Mouse (Mus musculus) MEL (cell line): ENCODE results near the gene Acbd7. TPM values are rescaled to one million over a fixed set of nuclear protein-coding genes. Genes with fewer than 3 reads are reported as not detected.

Source experiments
- DNase-seq: peaks from one replicate; pipeline ENCODE4 v3.0.0; 2011; ENCODE audit warnings: low read depth, low spot score
- H3K27ac ChIP-seq: 2 replicates; pipeline ENCODE4 v1.5.1; 2012; ENCODE audit warnings: low read depth, mild to moderate bottlenecking, control low read depth, low read length, moderate library complexity; ENCODE audit not compliant: control insufficient read depth
- H3K27me3 ChIP-seq, 2 experiments: fragments of 150-350 bp in 1 of 2; sonication (generic) in 1 of 2; 2 replicates each; pipeline ENCODE4 v1.6.1; 2012; ENCODE audit warnings: low read length in 2 of 2, mild to moderate bottlenecking in 2 of 2, improper control_type of control experiment in 1 of 2, moderate library complexity in 1 of 2; ENCODE audit not compliant: insufficient read depth in 2 of 2, control insufficient read depth in 1 of 2
- H3K36me3 ChIP-seq, 2 experiments: 2 replicates each; pipeline ENCODE4 v1.6.1; 2012 to 2014; ENCODE audit warnings: low read length in 2 of 2, improper control_type of control experiment in 1 of 2, inconsistent platforms in 1 of 2, mild to moderate bottlenecking in 1 of 2; ENCODE audit not compliant: insufficient read depth in 2 of 2, control insufficient read depth in 1 of 2
- H3K4me1 ChIP-seq, 2 experiments: fragments of 150-350 bp in 1 of 2; sonication (generic) in 1 of 2; 2 replicates each; pipeline ENCODE4 v1.6.1; 2012; ENCODE audit warnings: low read length in 2 of 2, improper control_type of control experiment in 1 of 2, mild to moderate bottlenecking in 1 of 2; ENCODE audit not compliant: insufficient read depth in 2 of 2, control insufficient read depth in 1 of 2
- H3K4me3 ChIP-seq, 2 experiments: fragments of 150-350 bp in 1 of 2; sonication (generic) in 1 of 2; 2 replicates each; pipeline ENCODE4 v1.5.1; 2012; ENCODE audit warnings: low read depth in 2 of 2, low read length in 2 of 2, mild to moderate bottlenecking in 2 of 2, moderate library complexity in 2 of 2, control low read depth in 1 of 2, improper control_type of control experiment in 1 of 2; ENCODE audit not compliant: control insufficient read depth in 1 of 2, insufficient read depth in 1 of 2
- H3K79me2 ChIP-seq: 2 replicates; pipeline ENCODE4 v1.6.1; 2012; ENCODE audit warnings: mild to moderate bottlenecking, low read length, moderate library complexity; ENCODE audit not compliant: control insufficient read depth, poor library complexity, insufficient read depth
- H3K9ac ChIP-seq: 2 replicates; pipeline ENCODE4 v1.6.1; 2012; ENCODE audit warnings: low read depth, mild to moderate bottlenecking, control low read depth, low read length, moderate library complexity; ENCODE audit not compliant: control insufficient read depth, poor library complexity, severe bottlenecking
- H3K9me3 ChIP-seq: fragments of 150-350 bp; sonication (generic); replicated peaks from 2 replicates; pipeline ENCODE4 v1.6.1; 2012; ENCODE audit warnings: mild to moderate bottlenecking, low read length, improper control_type of control experiment, moderate library complexity; ENCODE audit not compliant: insufficient read depth
- CHD2 ChIP-seq: IDR thresholded peaks from 2 replicates; pipeline ENCODE4 v1.6.1; 2011; ENCODE audit warnings: low read length, improper control_type of control experiment
- E2F4 ChIP-seq: IDR thresholded peaks from 2 replicates; pipeline ENCODE4 v1.6.1; 2011; ENCODE audit warnings: low read depth, low read length, improper control_type of control experiment, borderline replicate concordance
- EP300 ChIP-seq, 2 experiments: IDR thresholded peaks; 2 replicates each; pipeline ENCODE4 v1.6.1; 2011; ENCODE audit warnings: improper control_type of control experiment in 2 of 2, low read length in 2 of 2, low read depth in 1 of 2, mild to moderate bottlenecking in 1 of 2
- GABPA ChIP-seq: IDR thresholded peaks from 2 replicates; pipeline ENCODE4 v1.6.1; 2012; ENCODE audit warnings: low read depth, mild to moderate bottlenecking, inconsistent platforms, low read length, improper control_type of control experiment, moderate library complexity
- HCFC1 ChIP-seq: IDR thresholded peaks from 2 replicates; pipeline ENCODE4 v1.6.1; 2012; ENCODE audit warnings: low read depth, mild to moderate bottlenecking, inconsistent platforms, low read length, improper control_type of control experiment, moderate library complexity
- JUND ChIP-seq: IDR thresholded peaks from 2 replicates; pipeline ENCODE4 v1.6.1; 2011; ENCODE audit warnings: low read depth, mild to moderate bottlenecking, improper control_type of control experiment, low read length
- KAT2A ChIP-seq: conservative IDR thresholded peaks from 2 replicates; pipeline ENCODE4 v1.6.1; 2012; ENCODE audit warnings: low read depth, low read length, improper control_type of control experiment, inconsistent platforms
- MAFK ChIP-seq: IDR thresholded peaks from 2 replicates; pipeline ENCODE4 v1.6.1; 2011; ENCODE audit warnings: low read depth, mild to moderate bottlenecking, low read length, improper control_type of control experiment, borderline replicate concordance
- MAX ChIP-seq: IDR thresholded peaks from 2 replicates; pipeline ENCODE4 v1.6.1; 2011; ENCODE audit warnings: low read length, improper control_type of control experiment
- MEF2A ChIP-seq: IDR thresholded peaks from 2 replicates; pipeline ENCODE4 v1.6.1; 2014; ENCODE audit warnings: low read depth, mild to moderate bottlenecking, inconsistent platforms, low read length, improper control_type of control experiment; ENCODE audit not compliant: poor library complexity, insufficient replicate concordance, severe bottlenecking; ENCODE audit errors: extremely low read depth
- MYC ChIP-seq: IDR thresholded peaks from 2 replicates; pipeline ENCODE4 v1.6.1; 2011; ENCODE audit warnings: low read depth, mild to moderate bottlenecking, low read length, improper control_type of control experiment, moderate library complexity
- NELFE ChIP-seq: IDR thresholded peaks from 2 replicates; pipeline ENCODE4 v1.6.1; 2011; ENCODE audit warnings: low read depth, low read length, improper control_type of control experiment
- NRF1 ChIP-seq: IDR thresholded peaks from 2 replicates; pipeline ENCODE4 v1.6.1; 2014; ENCODE audit warnings: low read depth, mild to moderate bottlenecking, inconsistent platforms, low read length, improper control_type of control experiment, moderate library complexity; ENCODE audit not compliant: poor library complexity, insufficient read depth, severe bottlenecking
- POLR2AphosphoS2 ChIP-seq: IDR thresholded peaks from 2 replicates; pipeline ENCODE4 v1.6.1; 2011; ENCODE audit warnings: low read length, improper control_type of control experiment
- POLR2AphosphoS5 ChIP-seq: IDR thresholded peaks from 2 replicates; pipeline ENCODE4 v1.6.1; 2012; ENCODE audit warnings: low read depth, borderline replicate concordance, mild to moderate bottlenecking, inconsistent platforms, low read length, moderate library complexity, mixed read lengths
- RAD21 ChIP-seq: IDR thresholded peaks from 2 replicates; pipeline ENCODE4 v1.6.1; 2011; ENCODE audit warnings: mild to moderate bottlenecking, low read depth, low read length, improper control_type of control experiment
- SIN3A ChIP-seq: IDR thresholded peaks from 2 replicates; pipeline ENCODE4 v1.6.1; 2012; ENCODE audit warnings: low read length, improper control_type of control experiment, inconsistent platforms
- TCF12 ChIP-seq: IDR thresholded peaks from 2 replicates; pipeline ENCODE4 v1.6.1; 2014; ENCODE audit warnings: low read depth, mild to moderate bottlenecking, inconsistent platforms, low read length, improper control_type of control experiment, moderate library complexity
- UBTF ChIP-seq: IDR thresholded peaks from 2 replicates; pipeline ENCODE4 v1.6.1; 2012; ENCODE audit warnings: low read depth, mild to moderate bottlenecking, inconsistent platforms, low read length, improper control_type of control experiment, moderate library complexity, borderline replicate concordance; ENCODE audit not compliant: insufficient read depth
- polyA plus RNA-seq, 2 experiments: library from polyadenylated mRNA; stranded (reverse) in 1 of 2; unstranded in 1 of 2; fragments of >175 nt in 1 of 2; fragments of >200 nt in 1 of 2; gene quantifications; 2 replicates each; pipeline versions ENCODE4 v1.2.1 to v1.2.4; 2012; ENCODE audit warnings: low replicate concordance in 2 of 2, low read depth in 1 of 2; ENCODE audit not compliant: insufficient read length in 2 of 2, insufficient read depth in 1 of 2, missing spikeins in 1 of 2
- total RNA-seq: library from RNA; depleted of rRNA; stranded (reverse); fragments of 300-350 nt; gene quantifications from 2 replicates; pipeline ENCODE4 v1.2.3, GENCODE M21; 2012

Acbd7 gene
- total and polyA plus RNA-seq, 3 experiments: 2.9 to 3.7 TPM; not detected in 1

- no peaks in the 10 kb centered on the region for H3K79me2 ChIP-seq
- H3K9ac ChIP-seq: no peak overlapping the region
- no peaks in the 10 kb centered on the region for H3K27me3 ChIP-seq
- no peaks in the 10 kb centered on the region for H3K4me1 ChIP-seq
- TF ChIP-seq EP300 (IDR thresholded peaks at IDR 0.05; ENCODE audit: low read depth in 1 of 2, low read length in 2 of 2) (no peak), SIN3A (no peak), UBTF (no peak)
- peaks cover 0 to 9% of the 10 kb centered on the region in 2 experiments; a peak in 2 of 4 replicates for H3K36me3 ChIP-seq
- no peak overlapping the region for H3K4me3 ChIP-seq
- H3K9me3 ChIP-seq: no peaks in the 10 kb centered on the region
- no peak overlapping the region for H3K27ac ChIP-seq
- no peak for DNase-seq
Observed at GRCm38 (mm10) chr2:3323132-3323531, 12.8 kb upstream of the Acbd7 start.

- Histone ChIP-seq H3K36me3 (peaks cover 0 to 8% of the 10 kb centered on the region in 2 experiments; a peak in 2 of 4 replicates), H3K79me2 (no peaks in the 10 kb centered on the region; the same call in 1 of the 2 replicates), H3K4me1 (no peaks in the 10 kb centered on the region), H3K27me3 (no peaks in the 10 kb centered on the region), H3K9me3 (no peaks in the 10 kb centered on the region)
- TF ChIP-seq HCFC1 (no peak), NELFE (no peak)
- TF ChIP-seq, all 39 proteins: peak for 0
- Histone ChIP-seq H3K9ac (no peak overlapping the region), H3K4me3 (no peak overlapping the region), H3K27ac (no peak overlapping the region)
- DNase-seq: no peak
Observed at GRCm38 (mm10) chr2:3324381-3325130, 11.4 kb upstream of the Acbd7 start.

DNA sequence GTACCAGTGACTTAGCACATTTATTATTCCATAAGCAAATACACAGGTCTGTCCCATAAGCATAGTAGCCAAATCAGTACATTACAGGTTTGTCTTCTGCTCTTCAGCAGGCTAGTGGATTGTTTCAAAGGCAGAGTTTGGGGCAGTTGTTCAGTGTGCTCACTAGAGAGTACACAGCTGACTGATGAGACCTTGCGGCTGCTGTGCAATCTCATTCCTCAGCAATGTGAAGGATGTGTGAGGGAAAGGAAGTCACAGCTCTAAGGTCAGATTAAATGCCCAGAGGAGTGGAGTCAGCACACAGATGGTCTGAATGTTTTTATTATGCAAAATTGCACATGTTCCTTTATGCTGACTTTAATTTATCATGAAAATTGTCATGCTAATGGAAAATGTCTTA is 9.4 kb upstream of the Acbd7 start:
- DNase-seq: no peak
- Histone ChIP-seq H3K79me2 (peaks cover 13% of the 10 kb centered on the region), H3K9ac (no peak overlapping the region), H3K27ac (no peak overlapping the region), H3K27me3 (no peaks in the 10 kb centered on the region), H3K36me3 (peaks cover 6 to 12% of the 10 kb centered on the region in 2 experiments), H3K4me1 (peaks cover 3 to 8% of the 10 kb centered on the region in 2 experiments; a peak in 3 of 4 replicates), H3K4me3 (no peak overlapping the region), H3K9me3 (no peaks in the 10 kb centered on the region)
- TF ChIP-seq MAX: no peak

- DNase-seq: peak; percentile 73
- Histone ChIP-seq H3K9ac (no peak overlapping the region), H3K4me1 (peaks cover 3 to 8% of the 10 kb centered on the region in 2 experiments; a peak in 3 of 4 replicates), H3K27ac (no peak overlapping the region), H3K9me3 (no peaks in the 10 kb centered on the region), H3K36me3 (peaks cover 6 to 12% of the 10 kb centered on the region in 2 experiments), H3K4me3 (no peak overlapping the region), H3K79me2 (peaks cover 21% of the 10 kb centered on the region), H3K27me3 (no peaks in the 10 kb centered on the region)
- TF ChIP-seq TCF12: no peak
- TF ChIP-seq GABPA: no peak
- no peak for TF ChIP-seq NRF1
- TF ChIP-seq E2F4: no peak
- TF ChIP-seq CHD2: no peak
- TF ChIP-seq KAT2A: no peak
- no peak for TF ChIP-seq POLR2AphosphoS5
- TF ChIP-seq MEF2A: no peak
- no peak for TF ChIP-seq SIN3A
- TF ChIP-seq MYC: no peak
- TF ChIP-seq POLR2AphosphoS2: no peak
- TF ChIP-seq MAFK: no peak
- TF ChIP-seq RAD21: peak; percentile 38
- TF ChIP-seq JUND: no peak
Observed at GRCm38 (mm10) chr2:3327351-3327750, 8.6 kb upstream of the Acbd7 start.
